Mouse (Mus musculus) adrenal gland, postnatal 25 days (tissue): Measurements from ENCODE around the gene Ifnar1. TPM values are rescaled to one million over a fixed set of nuclear protein-coding genes. Genes with fewer than 3 reads are reported as not detected.
A peak's percentile ranks its signal among the peaks of the same experiment; 100 is the strongest.

Experiments used
- DNase-seq: peaks from one replicate; pipeline ENCODE4 v3.0.0; 2021; ENCODE audit warnings: mixed read lengths
- total RNA-seq: library from RNA; stranded (reverse); gene quantifications from 2 replicates; pipeline ENCODE4 v1.2.3, GENCODE M21; 2021

The Ifnar1 gene
- total RNA-seq, 1 experiment from 2014 or later = 70.8 TPM

- DNase-seq = no peak
These were observed 23.9 kb upstream of the Ifnar1 start for GRCm38 (mm10) chr16:91461066-91461638.

- DNase-seq = peak; percentile 23
These were observed 23.3 kb upstream of the Ifnar1 start for GRCm38 (mm10) chr16:91461773-91462181.

GRCm38 (mm10) chr16:91462644-91463043 is 22.4 kb upstream of the Ifnar1 start:
- DNase-seq = no peak

GRCm38 (mm10) chr16:91463400-91463799 is 21.6 kb upstream of the Ifnar1 start:
- no peak for DNase-seq

GRCm38 (mm10) chr16:91463836-91464400 is 21.1 kb upstream of the Ifnar1 start:
- DNase-seq = no peak

- peak; percentile 92 for DNase-seq
These were observed 20.2 kb upstream of the Ifnar1 start for GRCm38 (mm10) chr16:91464594-91465504.

GRCm38 (mm10) chr16:91465505-91466240 is 19.4 kb upstream of the Ifnar1 start:
- DNase-seq = no peak

- DNase-seq = no peak
These were observed 18.5 kb upstream of the Ifnar1 start for GRCm38 (mm10) chr16:91466566-91466965.

GRCm38 (mm10) chr16:91470470-91470869 is 14.6 kb upstream of the Ifnar1 start:
- no peak for DNase-seq

GRCm38 (mm10) chr16:91471481-91471880 is 13.6 kb upstream of the Ifnar1 start:
- DNase-seq = no peak

GRCm38 (mm10) chr16:91475753-91476152 is 9.3 kb upstream of the Ifnar1 start:
- no peak for DNase-seq

- DNase-seq = no peak
These were observed 7.0 kb upstream of the Ifnar1 start for GRCm38 (mm10) chr16:91478067-91478466.

- no peak for DNase-seq
These were observed 4.5 kb upstream of the Ifnar1 start for GRCm38 (mm10) chr16:91480517-91480916.

- no peak for DNase-seq
These were observed 651 bp upstream of the Ifnar1 start for GRCm38 (mm10) chr16:91484387-91484786.

GRCm38 (mm10) chr16:91485841-91486240 is 803 bp downstream of the Ifnar1 start:
- no peak for DNase-seq

GRCm38 (mm10) chr16:91488066-91488465 is 3.0 kb downstream of the Ifnar1 start:
- no peak for DNase-seq

GRCm38 (mm10) chr16:91490897-91491296 is 5.9 kb downstream of the Ifnar1 start:
- DNase-seq = no peak

- DNase-seq = no peak
These were observed 6.4 kb downstream of the Ifnar1 start for GRCm38 (mm10) chr16:91491473-91491872.

GRCm38 (mm10) chr16:91495501-91495900 is 10.5 kb downstream of the Ifnar1 start:
- DNase-seq = no peak

- DNase-seq = no peak
These were observed 11.2 kb downstream of the Ifnar1 start for GRCm38 (mm10) chr16:91496206-91496605.

GRCm38 (mm10) chr16:91496766-91497165 is 11.7 kb downstream of the Ifnar1 start:
- DNase-seq = no peak

- no peak for DNase-seq
These were observed 13.0 kb downstream of the Ifnar1 start for GRCm38 (mm10) chr16:91498041-91498440.

GRCm38 (mm10) chr16:91504701-91505100 is 19.7 kb downstream of the Ifnar1 start:
- no peak for DNase-seq
